Mouse (Mus musculus): ENCODE results near the gene Tmigd3.
A peak's percentile ranks its signal among the peaks of the same experiment; 100 is the strongest.

Gene Tmigd3

DNA sequence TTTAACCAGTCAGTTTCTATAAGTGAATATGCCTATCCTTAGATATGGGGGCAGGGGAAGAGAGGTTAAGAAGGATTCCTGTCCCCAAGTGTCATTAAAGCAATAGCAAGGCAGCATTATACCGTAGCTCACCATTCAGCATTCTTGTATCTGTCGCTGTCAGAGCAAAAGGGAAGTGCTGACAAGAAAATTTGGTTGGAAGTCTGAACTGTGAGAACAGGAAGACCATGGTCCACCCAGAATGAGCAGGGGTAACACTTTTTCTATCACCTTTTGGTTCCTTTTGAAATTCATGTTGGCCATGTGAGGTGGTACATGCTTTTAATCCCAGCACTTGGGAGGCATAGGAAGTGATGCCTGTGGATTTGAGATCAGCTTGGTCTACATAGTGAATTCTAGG, 60.4 kb downstream of the Tmigd3 start:
- no peak for DNase-seq (ENCODE audit: low spot score in 2 of 2)

DNA sequence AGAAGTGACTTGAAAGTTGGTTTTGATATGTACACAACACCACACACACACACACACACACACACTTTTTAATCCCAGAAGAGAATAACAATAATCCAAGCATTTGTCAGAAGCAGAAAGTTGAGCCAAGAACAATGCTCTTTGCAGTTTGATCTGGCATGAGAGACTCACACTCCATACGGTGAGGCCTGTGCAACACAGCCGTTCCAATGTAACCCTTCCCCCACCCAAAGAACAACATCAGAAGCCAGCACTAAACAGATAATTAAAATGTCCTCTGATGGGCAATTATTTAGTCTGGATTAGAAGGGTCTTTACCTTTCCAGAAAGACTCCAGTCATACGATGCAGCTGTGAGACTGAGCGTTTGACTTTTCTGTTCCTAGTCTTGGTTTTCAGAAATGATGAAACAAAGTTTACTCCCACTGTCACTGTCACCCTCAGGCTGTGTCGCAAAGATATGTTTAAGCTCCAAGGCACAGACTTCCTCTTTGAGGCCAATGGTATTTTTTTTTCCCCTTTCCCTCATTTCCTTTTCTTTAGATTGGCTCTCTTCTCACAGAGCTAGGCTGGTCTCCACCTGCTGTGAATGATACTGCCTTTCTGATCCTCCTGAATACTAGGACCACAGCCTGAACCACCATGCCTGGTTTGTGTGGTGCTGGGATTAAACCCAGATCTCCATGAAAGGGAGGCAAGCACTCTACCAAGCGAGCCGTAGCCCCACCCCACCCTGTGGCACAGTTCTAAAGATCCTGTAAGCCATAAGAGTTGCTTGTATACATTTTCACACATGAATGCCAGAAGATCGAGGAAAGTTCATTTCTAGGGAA, 61.8 kb downstream of the Tmigd3 start, which contains the start of gene I830077J02Rik:
Gene I830077J02Rik, minus strand, starts transcription at position 425 of the 832 bp plus-strand sequence.
- DNase-seq (ENCODE audit: low spot score in 2 of 2): no peak

DNA sequence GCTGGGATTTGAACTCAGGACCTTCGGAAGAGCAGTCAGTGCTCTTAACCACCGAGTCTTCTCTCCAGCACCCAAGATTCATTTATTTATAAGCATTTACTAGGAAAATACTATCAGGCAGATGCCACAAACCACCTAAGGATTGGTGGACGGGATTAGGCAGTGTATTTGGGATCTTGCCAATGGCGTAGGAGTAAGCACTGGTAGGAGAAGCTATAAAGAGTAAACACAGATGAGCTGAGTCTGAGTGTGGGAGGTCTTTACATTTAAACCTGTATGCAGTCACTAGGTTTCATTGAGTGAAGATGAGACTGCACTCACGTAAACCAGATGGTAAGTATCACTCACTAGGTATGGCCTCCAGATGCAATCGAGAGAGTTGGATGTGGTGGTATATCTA, 63.2 kb downstream of the Tmigd3 start:
- DNase-seq (ENCODE audit: low spot score in 2 of 2): no peak

DNA sequence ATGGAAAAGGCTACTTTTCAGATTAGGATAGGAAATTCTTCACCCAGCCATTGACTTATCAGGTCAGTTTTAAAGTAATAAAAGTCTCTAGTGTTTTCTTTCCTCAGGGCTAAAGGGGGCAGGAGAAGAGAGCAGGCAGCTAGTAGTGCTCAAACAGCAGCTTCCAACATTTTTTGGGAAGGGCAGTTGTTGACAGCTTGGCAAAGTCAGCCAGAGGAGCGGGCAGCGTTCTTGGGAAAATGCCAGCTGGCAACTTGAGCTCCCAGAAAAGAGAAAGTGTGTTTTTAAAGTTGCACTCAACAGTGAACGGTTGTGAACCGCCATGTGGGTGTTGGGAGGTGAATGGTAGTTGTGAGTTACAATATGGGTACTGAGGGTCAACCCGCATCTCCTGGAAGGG, 64.3 kb downstream of the Tmigd3 start:
- no peak for DNase-seq (ENCODE audit: low spot score in 2 of 2)

DNA sequence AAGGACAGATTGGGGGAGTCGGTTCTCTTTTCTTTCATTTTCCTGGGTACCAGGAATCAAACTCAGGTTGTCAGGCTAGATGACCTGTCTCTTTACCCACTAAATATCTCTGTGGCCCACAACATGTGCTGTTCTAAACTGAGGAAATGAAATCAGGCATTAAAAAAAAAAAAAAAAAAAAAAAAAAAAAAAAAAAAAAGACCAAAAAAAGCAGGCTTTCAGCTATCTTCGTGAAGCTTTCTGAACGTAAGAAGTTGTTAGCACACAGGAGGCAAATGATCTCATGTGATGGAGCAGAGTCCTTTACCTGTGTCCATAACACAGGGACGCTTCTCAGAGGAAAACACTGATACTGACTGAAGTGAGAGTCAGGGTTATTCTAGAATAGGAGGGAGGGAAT, 65.4 kb downstream of the Tmigd3 start:
- no peak for DNase-seq (ENCODE audit: low spot score in 2 of 2)

DNA sequence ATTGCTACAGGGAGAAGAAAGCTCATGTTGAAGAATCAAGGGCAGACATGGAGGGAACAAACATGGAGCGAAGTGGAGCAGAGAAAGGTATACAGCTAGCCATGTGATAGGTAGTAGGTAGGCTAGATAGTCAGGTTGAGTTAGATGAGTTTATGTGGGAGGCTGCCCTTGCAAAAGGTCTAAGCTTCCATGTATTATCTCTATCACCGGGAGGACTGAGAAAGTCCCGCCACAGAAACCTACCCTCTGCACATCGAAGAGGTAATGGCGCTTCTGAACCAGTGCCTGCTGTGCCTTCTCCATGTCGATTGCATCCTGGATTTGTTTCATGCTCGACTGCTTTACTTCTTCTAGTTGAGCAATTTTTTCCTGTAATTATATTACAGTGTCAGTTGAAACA, 80.6 kb downstream of the Tmigd3 start:
- DNase-seq (ENCODE audit: low spot score in 2 of 2): no peak

DNA sequence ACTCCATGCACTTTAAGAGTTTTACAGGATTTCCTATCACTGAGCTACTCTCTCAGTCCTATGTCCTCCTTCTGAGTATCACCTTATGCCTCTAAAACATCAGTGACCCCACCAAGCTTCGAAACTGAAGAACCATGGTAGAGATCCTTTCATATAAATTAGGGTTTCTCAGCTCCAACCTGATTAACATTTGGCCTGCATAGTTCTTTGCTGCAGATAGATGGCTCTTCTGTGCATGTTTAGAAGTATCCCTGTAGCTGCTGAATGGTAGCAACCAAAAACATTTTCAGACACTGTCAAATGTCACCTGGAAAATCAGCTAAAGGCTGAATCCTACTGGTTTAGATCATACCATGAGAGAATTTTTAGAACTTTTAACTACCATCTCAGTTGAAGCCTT, 86.5 kb downstream of the Tmigd3 start:
- no peak for DNase-seq (ENCODE audit: low spot score in 2 of 2)

DNA sequence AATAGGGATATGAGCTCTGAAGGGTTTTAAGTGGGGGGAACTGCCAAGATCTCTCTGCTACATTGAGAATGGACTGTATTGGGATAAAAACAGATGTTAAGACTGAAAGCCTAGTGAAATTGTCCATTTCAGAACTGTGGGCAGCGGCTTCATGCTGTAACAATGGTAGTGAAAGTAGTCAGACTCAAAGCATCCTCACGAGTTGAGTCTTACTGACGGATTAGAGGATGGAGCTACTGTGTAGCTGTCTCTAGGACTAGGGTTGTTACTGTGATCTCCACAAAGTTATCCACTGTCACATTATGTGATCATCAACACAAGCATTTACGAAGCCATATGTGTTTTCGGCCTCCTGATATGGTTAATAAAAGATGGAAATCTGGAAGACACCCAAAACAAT, 87.5 kb downstream of the Tmigd3 start:
- no peak for DNase-seq (ENCODE audit: low spot score in 2 of 2)

DNA sequence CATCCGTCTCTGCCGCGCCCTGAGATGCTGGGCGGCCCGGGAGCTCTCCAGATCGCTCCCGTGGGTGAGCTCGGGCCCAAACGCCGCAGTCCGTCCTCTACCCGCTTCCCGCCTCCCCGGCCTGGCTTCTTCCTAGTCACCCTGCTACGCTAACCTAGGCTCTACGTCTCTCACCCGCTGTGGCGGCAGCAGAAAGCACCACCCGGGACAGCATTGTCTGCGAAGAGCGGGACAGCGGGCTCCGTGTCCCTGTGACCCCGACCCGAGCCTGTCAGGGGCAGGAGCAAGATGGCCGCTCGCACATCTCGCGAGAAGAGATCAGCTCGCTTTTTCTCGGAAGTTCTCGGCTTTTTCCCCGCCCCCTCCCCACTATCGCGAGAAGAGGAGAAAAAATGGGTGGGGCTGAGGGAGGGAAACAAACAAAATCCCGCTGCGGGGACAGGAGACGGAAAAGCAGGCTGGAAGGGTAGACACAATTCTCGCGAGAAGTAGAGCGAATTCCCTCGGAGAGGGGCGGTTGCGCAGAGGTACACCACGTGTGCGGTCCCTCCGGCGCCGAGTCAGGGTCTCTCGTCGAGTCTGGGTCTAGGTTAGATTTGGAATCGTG, 88.4 kb downstream of the Tmigd3 start, which contains the start of gene Wdr77:
Gene Wdr77, plus strand, starts transcription at position 396 of the 607 bp plus-strand sequence.
- peak; percentile 94 to 97 for DNase-seq (ENCODE audit: low spot score in 2 of 2)

DNA sequence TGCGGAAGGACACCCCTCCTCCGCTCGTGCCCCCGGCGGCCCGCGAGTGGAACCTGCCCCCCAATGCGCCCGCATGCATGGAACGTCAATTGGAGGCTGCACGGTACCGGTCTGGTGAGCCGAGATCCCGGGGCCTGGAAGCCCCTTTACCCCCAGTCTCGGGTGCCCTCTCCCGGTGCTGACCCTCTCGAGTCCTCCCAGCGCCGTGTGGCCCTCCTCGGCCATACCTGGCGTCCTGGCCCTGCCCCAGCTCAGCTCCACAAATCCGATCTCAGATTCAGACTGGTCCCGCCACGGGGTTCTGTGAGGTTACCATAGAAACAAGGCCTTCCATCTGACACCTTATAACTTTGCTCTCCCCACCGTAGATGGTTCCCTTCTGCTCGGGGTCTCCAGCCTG, 88.9 kb downstream of the Tmigd3 start:
- DNase-seq (ENCODE audit: low spot score in 2 of 2): no peak

DNA sequence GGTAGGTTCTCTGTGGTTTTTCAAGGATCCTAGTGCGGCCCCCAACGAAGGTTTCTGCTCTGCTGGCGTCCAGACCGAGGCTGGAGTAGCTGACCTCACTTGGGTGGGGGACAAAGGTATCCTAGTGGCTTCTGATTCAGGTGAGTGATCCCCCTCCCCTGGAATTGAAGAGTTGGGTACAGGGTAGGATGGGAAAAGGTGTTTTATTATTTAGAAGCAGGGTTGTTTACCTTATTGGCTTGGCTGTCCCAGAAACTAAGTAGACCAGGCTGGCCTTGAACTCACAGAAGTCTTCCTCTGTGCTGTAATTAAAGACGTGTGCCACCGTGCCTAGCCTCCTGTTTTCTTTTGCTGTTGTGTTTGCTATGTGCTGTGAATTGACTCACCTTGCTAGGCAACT, 89.3 kb downstream of the Tmigd3 start, which contains the start of gene Atp5f1:
Gene Atp5f1, minus strand, starts transcription at position 101 of the 400 bp plus-strand sequence.
- no peak for DNase-seq (ENCODE audit: low spot score in 2 of 2)

DNA sequence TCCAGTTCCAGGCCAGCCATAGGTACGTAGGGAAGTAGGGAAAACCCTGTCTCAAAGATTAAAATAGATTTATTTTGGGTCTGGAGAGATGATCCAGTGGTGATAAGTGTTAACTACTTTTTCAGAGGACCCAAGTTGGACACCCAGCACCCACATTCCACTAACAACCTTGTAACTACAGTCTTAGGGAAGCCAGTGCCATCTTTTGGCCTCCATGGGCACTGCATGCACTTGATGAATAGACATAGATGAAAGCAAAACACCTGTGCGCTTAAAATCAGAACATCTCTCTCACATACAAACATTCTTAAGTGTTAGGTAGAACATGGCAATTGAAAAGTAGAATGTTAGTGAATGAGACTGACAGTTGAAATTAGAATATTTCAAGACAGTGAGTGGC, 90.0 kb downstream of the Tmigd3 start:
- DNase-seq (ENCODE audit: low spot score in 2 of 2): no peak

DNA sequence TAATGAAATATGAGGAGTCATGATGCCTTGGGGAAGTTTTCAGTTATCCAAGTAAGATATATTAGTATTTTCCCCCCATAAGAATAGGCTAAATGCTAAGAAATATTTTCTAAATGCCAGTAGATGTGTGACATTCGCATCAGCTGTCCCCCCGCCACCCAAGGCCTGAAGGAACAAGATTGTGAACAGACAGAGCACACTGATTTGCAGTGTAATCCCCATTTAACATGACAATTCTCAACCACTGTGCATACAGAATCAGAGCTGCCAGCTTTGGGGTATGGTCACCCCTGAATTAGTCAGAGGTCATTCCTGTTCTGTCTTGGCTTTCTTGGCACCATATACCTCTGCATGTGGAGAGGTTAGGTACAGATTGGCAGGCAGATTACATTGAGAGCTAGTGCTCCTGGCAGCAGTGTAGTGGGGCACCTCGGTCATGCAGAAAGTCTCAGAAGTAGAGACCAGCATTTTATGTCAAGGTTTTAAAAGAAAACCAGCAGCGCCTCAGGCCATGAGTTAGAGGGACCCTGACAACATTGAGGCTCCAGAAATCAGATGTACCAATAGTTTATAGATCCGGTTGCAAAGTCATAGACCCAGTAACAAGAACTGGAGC, 101.2 kb downstream of the Tmigd3 start:
- DNase-seq (ENCODE audit: low spot score in 2 of 2): no peak

DNA sequence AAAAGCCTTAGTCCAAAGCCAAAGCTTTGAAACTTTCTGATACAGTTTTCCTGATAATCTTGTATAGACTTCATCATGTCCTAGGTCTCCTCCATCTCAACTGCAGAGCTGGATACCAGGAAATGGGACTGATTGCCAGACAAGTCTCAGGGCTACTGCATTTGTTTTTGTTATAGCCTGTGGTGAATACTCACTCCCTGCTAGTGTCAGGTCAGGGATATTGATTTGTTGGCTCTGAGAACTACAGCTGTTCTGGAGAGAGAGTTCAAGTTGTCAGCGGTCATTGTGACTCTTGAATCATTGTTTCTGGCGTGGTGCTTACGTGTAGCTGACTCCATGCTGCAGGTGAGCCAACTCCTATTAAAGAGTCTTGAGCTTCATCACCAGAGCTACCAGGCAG, 102.7 kb downstream of the Tmigd3 start, which contains the start of gene Ovgp1:
Gene Ovgp1, plus strand, starts transcription at position 301 of the 400 bp plus-strand sequence.
- DNase-seq (ENCODE audit: low spot score in 2 of 2): no peak

All from thymus, postnatal 10 days (tissue).